Mouse (Mus musculus) frontal cortex, adult 2 months (tissue): ENCODE measurements around the gene Pop5. TPM values are rescaled to one million over a fixed set of nuclear protein-coding genes. Genes with fewer than 3 reads are reported as not detected.

ENCODE experiments used
- DNase-seq, 2 experiments: peaks; one replicate each; pipeline ENCODE4 v3.0.0; 2022; ENCODE audit warnings: low spot score in 1 of 2; ENCODE audit errors: extremely low spot score in 1 of 2
- polyA plus RNA-seq: library from polyadenylated mRNA; depleted of rRNA; stranded (reverse); fragments of >200 nt; gene quantifications from 2 replicates; pipeline ENCODE4 v1.2.3, GENCODE M21; 2012

Pop5 gene
- polyA plus RNA-seq, 1 experiment, result 134 TPM

DNA sequence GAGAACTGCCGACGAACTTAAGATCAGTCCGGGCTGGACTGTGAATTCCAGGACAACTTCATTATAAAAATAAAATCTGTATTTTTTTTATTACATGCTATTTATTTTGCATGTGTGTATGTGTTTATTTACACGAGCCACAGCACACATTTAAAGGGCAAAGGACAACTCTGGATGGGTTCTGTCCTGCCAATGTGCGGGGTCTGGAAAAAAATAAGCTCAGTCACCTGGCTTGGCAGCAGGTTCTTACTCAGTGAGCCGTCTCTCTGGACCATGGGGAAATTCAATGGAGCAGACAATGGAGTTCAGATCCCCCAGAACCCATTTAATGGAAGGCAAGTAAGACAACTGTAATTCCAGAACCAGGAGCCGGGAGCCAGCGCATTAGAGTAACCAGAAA, 25.5 kb downstream of the Pop5 start:
- DNase-seq, result no peak

- DNase-seq, result no peak
These were observed 26.2 kb downstream of the Pop5 start for GRCm38 (mm10) chr5:115261880-115262279.

- DNase-seq, result no peak
These were observed 27.1 kb downstream of the Pop5 start for GRCm38 (mm10) chr5:115262502-115263291.

- DNase-seq, result no peak
These were observed 30.7 kb downstream of the Pop5 start for GRCm38 (mm10) chr5:115266340-115266739.

DNA sequence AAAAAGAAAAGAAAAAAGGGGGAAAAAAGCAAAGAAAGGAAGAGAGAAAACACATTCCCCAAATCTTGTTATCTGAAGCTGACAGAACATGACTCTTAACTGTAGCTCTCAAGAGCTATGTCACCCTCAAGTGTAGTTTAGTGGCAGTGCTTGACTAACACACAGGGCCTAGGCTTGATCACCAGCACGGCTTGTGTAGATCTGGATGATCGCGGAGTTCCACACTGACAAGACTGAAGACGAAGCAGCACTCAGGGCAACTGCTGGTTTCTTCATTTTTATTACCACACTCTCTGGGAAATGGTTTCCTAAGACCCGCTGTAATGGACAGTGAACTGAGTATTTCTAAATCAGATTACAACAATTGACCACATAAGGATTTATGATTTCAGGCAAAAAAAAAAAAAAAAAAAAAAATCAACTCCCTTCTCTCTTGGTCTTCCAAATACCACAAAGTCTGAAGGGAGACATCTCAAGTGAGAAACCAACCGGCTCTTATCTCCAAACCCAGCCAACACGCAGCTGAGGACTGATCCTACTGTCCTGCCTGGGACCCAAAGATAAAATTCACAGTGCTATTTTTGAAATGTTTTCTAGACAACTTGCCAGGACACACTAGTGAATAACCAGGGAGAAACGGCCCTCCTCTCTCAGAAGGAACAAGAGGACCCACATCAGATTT, 31.3 kb downstream of the Pop5 start:
- DNase-seq, result no peak

DNA sequence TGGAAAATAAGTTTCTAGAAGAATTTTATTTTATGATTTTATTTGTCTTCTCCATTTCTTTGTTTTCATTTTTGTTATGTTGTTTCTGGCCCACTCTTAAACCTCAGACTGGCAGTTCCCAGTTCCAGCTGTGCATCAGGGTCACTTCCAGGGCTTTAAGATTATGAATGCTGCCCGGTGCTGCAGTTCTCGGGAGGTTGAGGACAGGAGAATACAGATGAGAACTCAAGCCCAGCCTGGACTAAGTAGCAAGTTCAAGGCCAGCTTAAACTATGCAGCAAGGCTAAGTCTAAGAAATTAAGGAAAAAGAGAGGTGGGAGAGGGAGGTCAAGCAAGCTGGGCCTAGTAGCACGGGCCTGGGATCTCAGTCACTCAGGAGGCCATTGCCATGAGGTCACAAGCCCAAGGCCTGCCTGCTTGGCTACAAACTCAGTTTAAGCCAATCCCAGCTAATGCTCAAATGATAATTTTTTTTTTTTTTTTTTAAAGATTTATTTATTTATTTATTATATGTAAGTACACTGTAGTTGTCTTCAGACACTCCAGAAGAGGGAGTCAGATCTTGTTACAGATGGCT, 31.9 kb downstream of the Pop5 start:
- DNase-seq, result no peak

DNA sequence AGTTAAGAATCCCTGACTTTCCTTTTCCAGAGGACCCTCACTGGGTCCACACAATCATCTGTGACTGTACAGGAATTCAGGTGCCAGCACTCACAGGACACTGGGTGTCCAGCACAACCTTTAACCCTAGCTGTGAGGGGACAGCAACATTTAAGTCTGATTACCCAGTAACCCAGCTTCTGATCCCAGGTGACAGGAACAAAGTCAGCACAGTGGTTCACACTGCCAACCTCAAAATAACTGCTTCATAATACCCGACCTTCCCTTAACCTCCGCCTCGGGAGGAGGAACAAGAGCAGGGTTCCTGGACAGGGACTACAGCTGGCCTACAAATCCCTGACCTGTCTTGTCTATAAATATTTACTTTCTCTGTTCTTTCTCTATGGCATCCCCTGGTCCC, 32.6 kb downstream of the Pop5 start:
- DNase-seq, result no peak

DNA sequence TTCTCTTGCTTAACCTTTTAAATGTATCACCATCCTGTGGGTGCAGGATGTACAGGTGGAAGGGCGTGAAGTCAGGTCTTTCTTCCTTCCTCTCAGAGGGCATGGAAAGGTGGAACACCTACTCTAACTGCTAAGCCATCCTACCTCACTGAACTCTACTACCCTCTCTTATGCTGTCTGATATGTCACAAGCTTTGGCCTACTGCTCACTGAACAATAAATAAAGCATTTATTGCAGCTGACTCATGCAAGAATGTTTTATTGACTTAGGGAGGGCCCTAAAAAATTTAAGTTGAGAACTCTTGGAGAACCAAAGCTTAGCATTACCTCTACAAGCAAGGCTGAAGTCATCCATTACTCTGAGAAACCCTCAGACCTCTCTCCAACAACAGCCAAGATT, 34.3 kb downstream of the Pop5 start:
- DNase-seq, result no peak

GRCm38 (mm10) chr5:115271931-115272811, 36.5 kb downstream of the Pop5 start:
- peak in 1 of 2 experiments; percentile 40 for DNase-seq

GRCm38 (mm10) chr5:115272812-115273548, 37.3 kb downstream of the Pop5 start, which contains the start of gene Rnf10:
Rnf10 (minus strand) TSS chr5:115272898.
- peak; percentile 97 to 100 for DNase-seq

- DNase-seq, result no peak
These were observed 38.0 kb downstream of the Pop5 start for GRCm38 (mm10) chr5:115273549-115274135.

- DNase-seq, result no peak
These were observed 38.7 kb downstream of the Pop5 start for GRCm38 (mm10) chr5:115274353-115274752.

GRCm38 (mm10) chr5:115274771-115275170, 39.1 kb downstream of the Pop5 start:
- DNase-seq, result no peak

DNA sequence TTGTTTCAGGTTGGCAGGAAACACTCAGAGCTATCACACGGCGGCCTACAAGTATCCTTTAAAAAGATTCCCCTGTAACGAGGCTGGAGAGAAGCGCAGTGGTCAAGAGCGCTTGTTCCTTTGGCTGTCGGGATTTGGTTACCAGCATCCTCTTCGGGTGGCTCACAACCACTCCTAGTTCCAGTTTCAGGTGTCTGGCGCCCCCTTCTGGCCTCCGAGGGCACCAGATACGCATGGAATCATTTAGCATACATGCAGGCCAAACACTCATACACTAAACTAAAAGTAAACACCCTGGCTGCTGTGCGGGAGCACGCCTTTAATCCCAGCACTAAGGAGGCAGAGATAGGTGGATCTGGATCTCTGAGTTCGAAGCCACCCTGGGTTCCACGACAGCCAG, 40.4 kb downstream of the Pop5 start:
- DNase-seq, result no peak

DNA sequence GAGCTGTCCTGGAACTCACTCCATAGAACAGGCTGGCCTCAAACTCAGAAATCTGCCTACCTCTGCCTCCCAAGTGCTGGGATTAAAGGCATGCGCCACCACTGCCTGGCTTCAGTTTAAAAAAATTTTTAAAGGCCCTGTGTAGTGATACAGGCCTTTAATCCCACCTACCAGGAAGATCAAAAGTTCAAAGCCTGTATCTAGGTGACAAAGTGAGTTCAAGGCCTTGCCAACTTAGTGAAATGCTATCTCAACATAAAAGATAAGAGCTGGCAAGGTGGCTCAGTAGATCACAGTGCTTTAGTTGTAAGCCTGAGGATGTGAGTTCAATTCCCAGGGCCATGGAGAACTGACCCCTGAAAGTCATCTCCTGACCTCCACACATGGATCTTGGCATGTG, 42.4 kb downstream of the Pop5 start:
- DNase-seq, result no peak

- DNase-seq, result no peak
These were observed 43.1 kb downstream of the Pop5 start for GRCm38 (mm10) chr5:115278785-115279184.

- peak; percentile 61 to 91 for DNase-seq
These were observed 43.8 kb downstream of the Pop5 start, which contains the start of gene Coq5 for GRCm38 (mm10) chr5:115279226-115280049. Coq5 (plus strand) TSS chr5:115279666.

DNA sequence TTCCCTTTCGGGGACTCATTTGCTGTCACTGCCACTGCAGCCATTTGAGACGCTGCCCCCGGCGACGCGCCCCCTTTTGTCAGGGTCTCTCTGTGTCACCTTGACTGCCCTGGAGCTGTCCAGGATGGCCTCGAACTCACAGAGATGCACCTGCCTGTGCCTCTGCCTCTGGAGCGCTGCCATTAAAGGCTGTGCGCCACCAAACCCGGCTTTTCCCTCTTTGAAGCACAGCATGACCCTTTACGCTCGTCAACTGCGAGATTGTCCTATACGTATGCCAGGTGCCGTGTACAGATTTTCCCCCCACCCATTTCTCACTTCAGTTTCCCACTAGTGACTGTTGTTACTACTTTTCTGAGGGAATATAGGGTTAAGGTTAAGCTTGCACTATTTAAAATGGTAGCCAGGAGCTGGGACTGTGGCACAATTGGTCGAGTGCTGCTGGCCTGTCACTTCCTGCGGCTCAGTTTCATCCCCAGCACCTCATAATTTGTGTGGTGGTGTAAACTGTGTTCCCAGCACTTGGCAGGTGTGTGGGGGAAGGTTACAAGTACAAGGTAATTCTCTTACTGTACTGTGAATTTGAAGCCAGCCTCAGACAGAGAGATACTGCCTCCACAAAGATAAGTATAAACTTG, 44.5 kb downstream of the Pop5 start:
- no peak for DNase-seq
